Mouse (Mus musculus) intestine, postnatal 0 days (tissue): Measurements from ENCODE around the gene Pih1d1. TPM values are rescaled to one million over a fixed set of nuclear protein-coding genes. Genes with fewer than 3 reads are reported as not detected.
A peak's percentile ranks its signal among the peaks of the same experiment; 100 is the strongest.

Experiments
- ATAC-seq: fragments of 200-750 bp; cut with Nextera tagmentation; 2 replicates; pipeline ENCODE4 v1.8.0; 2017; ENCODE audit warnings: mild to moderate bottlenecking, moderate TSS enrichment, moderate library complexity
- H3K27ac ChIP-seq: fragments of 300-500 bp; sonication (generic); 2 replicates; pipeline ENCODE4 v1.5.1; 2014; ENCODE audit warnings: mild to moderate bottlenecking, low read depth, low read length, moderate library complexity
- H3K27me3 ChIP-seq: fragments of 300-500 bp; sonication (generic); replicated peaks from 2 replicates; pipeline ENCODE4 v1.6.1; 2014; ENCODE audit warnings: low read length, mixed read lengths; ENCODE audit not compliant: control insufficient read depth, insufficient read depth
- H3K36me3 ChIP-seq: fragments of 300-500 bp; sonication (generic); 2 replicates; pipeline ENCODE4 v1.6.1; 2014; ENCODE audit warnings: mild to moderate bottlenecking, moderate library complexity; ENCODE audit not compliant: control insufficient read depth, insufficient read depth
- H3K4me1 ChIP-seq: fragments of 300-500 bp; sonication (generic); replicated peaks from 2 replicates; pipeline ENCODE4 v1.6.1; 2014; ENCODE audit warnings: antibody characterized with exemption, low read length, mixed read lengths; ENCODE audit not compliant: control insufficient read depth, insufficient read depth
- H3K4me2 ChIP-seq: fragments of 300-500 bp; sonication (generic); replicated peaks from 2 replicates; pipeline ENCODE4 v1.6.1; 2014; ENCODE audit warnings: low read depth, mild to moderate bottlenecking, moderate library complexity
- H3K4me3 ChIP-seq: fragments of 300-500 bp; sonication (generic); 2 replicates; pipeline ENCODE4 v1.5.1; 2014; ENCODE audit warnings: low read depth, low read length
- H3K9ac ChIP-seq: fragments of 300-500 bp; sonication (generic); 2 replicates; pipeline ENCODE4 v1.6.1; 2014; ENCODE audit warnings: mild to moderate bottlenecking, low read depth, low read length
- H3K9me3 ChIP-seq: fragments of 300-500 bp; sonication (generic); 2 replicates; pipeline ENCODE4 v1.6.1; 2016; ENCODE audit warnings: mixed run types; ENCODE audit not compliant: control insufficient read depth
- CTCF ChIP-seq: sonication (generic); IDR thresholded peaks from 2 replicates; pipeline ENCODE4 v1.5.1; 2016; ENCODE audit warnings: low read depth, mild to moderate bottlenecking, control low read depth, antibody characterized with exemption, moderate library complexity
- WGBS: fragments of 180-500 bp; shearing (Covaris S2); extraction: QIAGEN DNeasy Blood & Tissue Kit; methylation state at CpG from one replicate; pipeline ENCODE4 v1.1.7; 2014; 5-methylcytosine and 5-hydroxymethylcytosine counted together
- polyA plus RNA-seq: library from polyadenylated mRNA; unstranded; fragments of >200 nt; fragmentation: Nextera tagmentation; extraction: Ambion mirVana; gene quantifications from 2 replicates; pipeline ENCODE4 v1.2.1, GENCODE M21; 2015

Pih1d1 gene
- polyA plus RNA-seq, 1 experiment from 2014 or later = 64.7 TPM

DNA sequence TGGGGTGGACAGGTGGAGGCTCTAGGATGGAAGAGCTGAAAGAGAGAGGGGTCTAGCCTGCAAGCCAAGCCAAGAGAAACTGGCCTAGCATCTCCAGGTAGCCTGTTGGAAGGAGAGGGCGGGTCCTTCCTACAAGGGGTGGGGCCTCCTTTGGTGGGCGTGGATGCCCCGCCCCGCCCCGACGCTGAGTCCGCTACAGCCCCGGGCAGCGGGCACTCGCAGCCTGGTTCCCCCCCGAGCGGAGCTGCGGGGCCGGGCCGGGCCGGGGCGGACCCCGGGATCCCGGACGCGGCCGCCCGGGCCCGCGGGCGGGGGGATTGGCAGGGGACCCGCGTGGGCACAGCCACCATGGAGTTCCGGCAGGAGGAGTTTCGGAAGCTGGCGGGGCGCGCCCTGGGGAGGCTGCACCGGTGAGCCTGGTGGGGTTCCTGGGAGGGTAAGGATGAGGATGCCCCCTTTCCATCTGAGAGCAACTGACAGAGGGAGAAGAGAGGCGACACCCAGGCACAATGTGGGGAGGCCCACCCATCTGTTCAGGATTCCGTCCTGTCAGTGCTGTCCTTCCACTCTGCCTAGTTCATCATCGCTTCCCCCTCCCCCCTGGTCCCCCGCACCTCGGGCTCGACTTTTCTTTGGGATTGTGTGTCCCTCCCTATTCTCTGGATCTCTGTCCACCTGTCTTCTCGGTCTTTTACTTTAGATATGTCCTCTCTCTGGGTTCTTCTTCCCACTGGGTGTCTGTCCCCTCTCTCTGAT lies 9.8 kb downstream of the Pih1d1 start, which contains the start of gene Slc17a7:
Slc17a7 (plus strand) TSS at position 215 of the 756 bp plus-strand sequence.
- TF ChIP-seq CTCF = no peak
- H3K27ac ChIP-seq = no peak within 1 kb of the TSS
- WGBS = 3% methylated on average over 41 of the region's 41 CpGs

DNA sequence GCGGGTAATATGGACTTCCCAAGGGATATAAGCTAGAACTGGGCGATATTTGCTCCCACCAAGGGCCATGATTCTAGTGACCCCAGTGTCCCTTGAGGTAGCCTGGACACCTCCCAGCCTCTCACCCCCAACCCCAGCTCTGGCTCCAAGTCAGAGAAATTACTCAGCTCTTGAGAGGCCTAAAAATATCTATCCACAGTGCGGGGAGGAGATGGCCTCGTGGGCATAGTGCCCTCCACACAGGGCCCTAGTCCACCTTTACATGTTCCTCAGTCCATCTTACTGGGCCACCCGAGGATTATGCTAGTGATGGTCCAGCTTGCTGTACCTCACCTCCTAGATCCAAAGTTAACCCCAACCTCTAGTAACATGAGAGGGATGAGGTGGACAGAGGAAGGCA lies 10.7 kb downstream of the Pih1d1 start:
- peaks cover 71% of the 10 kb centered on the region for H3K27me3 ChIP-seq
- H3K9ac ChIP-seq = no peak overlapping the region
- no peak for TF ChIP-seq CTCF
- no peak overlapping the region for H3K27ac ChIP-seq
- H3K4me3 ChIP-seq = no peak overlapping the region
- ATAC-seq = no peak
- peaks cover 5% of the 10 kb centered on the region; the same call in 1 of the 2 replicates for H3K4me1 ChIP-seq
- peaks cover 4% of the 10 kb centered on the region for H3K9me3 ChIP-seq
- H3K4me2 ChIP-seq = no peak overlapping the region
- H3K36me3 ChIP-seq = peaks cover 7% of the 10 kb centered on the region; the same call in 1 of the 2 replicates
- WGBS = 59% methylated on average over 5 of the region's 5 CpGs

More for the DNA sequence above, 9.8 kb downstream of the Pih1d1 start, which contains the start of gene Slc17a7:
- Histone ChIP-seq H3K4me2 (peak within 1 kb of the TSS; percentile 78), H3K9me3 (no peaks in the 10 kb centered on the region; the same call in 1 of the 2 replicates), H3K27me3 (peaks cover 63% of the 10 kb centered on the region), H3K4me3 (peak within 1 kb of the TSS; percentile 47), H3K4me1 (peaks cover 5% of the 10 kb centered on the region; the same call in 1 of the 2 replicates), H3K9ac (peak within 1 kb of the TSS; percentile 50; the same call in 1 of the 2 replicates), H3K36me3 (peaks cover 15% of the 10 kb centered on the region)
- 0 out of 2 replicates have a peak, but pooled peaks have one; percentile 19 for ATAC-seq

DNA sequence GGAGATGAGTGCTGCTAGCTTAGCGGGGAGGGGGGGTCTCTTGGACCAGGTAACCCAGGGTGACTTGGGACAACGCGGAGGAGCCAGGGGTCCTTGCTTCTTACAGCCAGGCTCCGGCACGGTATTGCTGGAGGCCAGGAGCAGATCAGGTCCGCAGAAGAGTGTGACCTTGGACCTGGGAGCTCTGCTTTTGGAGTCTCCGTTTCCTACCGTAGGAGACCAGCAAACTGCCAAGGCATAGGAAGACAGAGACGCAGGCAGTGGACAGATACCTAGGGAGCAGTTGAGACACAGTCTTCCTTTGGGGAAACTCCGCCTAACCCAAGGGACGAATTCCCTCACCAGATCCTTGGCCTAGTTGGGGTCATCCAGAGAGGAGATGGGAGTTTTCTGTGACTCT lies 11.6 kb downstream of the Pih1d1 start:
- H3K4me2 ChIP-seq = no peak overlapping the region
- H3K4me3 ChIP-seq = no peak overlapping the region
- no peak for ATAC-seq
- peaks cover 73% of the 10 kb centered on the region for H3K27me3 ChIP-seq
- H3K9me3 ChIP-seq = peaks cover 9% of the 10 kb centered on the region
- no peak overlapping the region for H3K9ac ChIP-seq
- no peaks in the 10 kb centered on the region for H3K36me3 ChIP-seq
- 52% methylated on average over 11 of the region's 11 CpGs for WGBS
- TF ChIP-seq CTCF = no peak
- no peak overlapping the region for H3K27ac ChIP-seq
- H3K4me1 ChIP-seq = peaks cover 5% of the 10 kb centered on the region; the same call in 1 of the 2 replicates

DNA sequence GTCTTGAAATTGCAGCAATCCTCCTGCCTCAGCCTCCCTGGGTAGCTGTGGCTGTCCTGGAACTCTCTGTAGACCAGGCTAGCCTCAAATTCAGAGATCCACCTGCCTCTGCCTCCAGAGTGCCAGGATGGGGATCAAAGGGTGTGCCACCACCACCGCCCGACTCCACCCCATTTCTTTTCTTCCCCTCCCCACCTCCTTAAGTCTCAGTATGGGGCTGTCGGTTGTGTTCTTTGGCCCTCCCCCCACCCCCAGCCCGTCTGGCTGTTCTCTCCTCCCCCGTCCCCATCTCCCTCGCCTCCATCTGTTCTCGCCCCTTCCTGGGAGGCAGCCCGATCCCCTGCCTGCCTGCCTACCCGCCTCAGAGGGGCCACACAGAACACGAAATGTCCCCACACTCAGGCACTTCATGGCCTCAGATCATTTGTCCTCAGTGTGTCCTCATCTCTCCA lies 12.9 kb downstream of the Pih1d1 start:
- ATAC-seq = no peak
- 27% methylated on average over 10 of the region's 10 CpGs for WGBS
- Histone ChIP-seq H3K4me2 (no peak overlapping the region), H3K9me3 (peaks cover 9% of the 10 kb centered on the region), H3K27ac (no peak overlapping the region), H3K9ac (no peak overlapping the region), H3K36me3 (no peaks in the 10 kb centered on the region), H3K4me3 (no peak overlapping the region), H3K27me3 (peaks cover 74% of the 10 kb centered on the region), H3K4me1 (peaks cover 2% of the 10 kb centered on the region; the same call in 1 of the 2 replicates)
- no peak for TF ChIP-seq CTCF

DNA sequence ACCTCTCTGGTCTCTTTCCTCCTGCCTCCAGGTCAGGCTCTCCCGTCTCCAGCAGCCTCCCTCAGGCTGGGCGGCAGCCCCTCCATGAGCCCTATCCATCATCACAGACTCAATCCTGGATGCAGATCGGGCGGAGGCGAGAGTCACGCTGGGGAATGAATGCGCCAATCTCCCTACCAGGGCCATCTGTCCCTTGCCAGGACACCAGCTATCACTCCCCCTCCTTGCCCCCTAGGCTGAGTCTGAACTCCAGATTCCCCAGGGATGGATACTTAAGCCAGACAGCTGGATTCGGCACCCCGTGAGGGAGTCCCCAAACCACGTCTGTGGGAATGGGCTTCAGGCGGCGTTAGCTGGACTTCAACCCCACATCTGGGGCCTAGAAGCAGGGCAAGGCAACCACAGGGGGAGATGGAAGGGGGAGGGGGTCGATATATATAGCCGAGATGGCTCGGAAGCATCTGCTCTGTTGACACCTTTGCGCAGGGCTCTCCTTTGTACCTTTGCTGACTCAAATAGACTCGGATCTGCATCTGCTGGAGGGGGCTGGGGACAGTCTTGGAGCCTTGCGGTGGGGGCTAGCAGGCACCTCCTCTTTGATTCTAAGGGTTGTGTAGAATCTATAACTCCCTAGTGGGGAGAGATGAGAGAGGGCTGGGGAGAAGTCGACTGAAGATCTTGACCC lies 13.8 kb downstream of the Pih1d1 start:
- Histone ChIP-seq H3K9me3 (peaks cover 9% of the 10 kb centered on the region), H3K27me3 (peaks cover 73% of the 10 kb centered on the region), H3K36me3 (no peaks in the 10 kb centered on the region), H3K9ac (no peak overlapping the region), H3K4me1 (no peaks in the 10 kb centered on the region), H3K4me3 (no peak overlapping the region), H3K4me2 (no peak overlapping the region), H3K27ac (no peak overlapping the region)
- ATAC-seq = no peak
- no peak for TF ChIP-seq CTCF
- WGBS = 5% methylated on average over 19 of the region's 19 CpGs

DNA sequence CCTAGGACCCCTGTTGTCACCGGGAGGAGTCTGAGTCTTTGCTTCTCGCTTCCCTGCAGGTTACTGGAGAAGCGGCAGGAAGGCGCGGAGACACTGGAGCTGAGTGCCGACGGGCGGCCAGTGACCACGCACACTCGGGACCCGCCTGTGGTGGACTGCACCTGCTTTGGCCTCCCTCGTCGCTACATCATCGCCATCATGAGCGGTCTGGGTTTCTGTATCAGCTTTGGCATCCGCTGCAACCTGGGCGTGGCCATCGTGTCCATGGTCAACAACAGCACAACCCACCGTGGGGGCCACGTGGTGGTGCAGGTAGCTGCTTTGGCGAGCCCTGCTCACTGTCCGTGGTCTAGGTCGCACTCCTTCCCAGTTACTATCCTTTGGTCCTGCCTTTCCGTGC lies 14.6 kb downstream of the Pih1d1 start:
- no peaks in the 10 kb centered on the region for H3K36me3 ChIP-seq
- peaks cover 69% of the 10 kb centered on the region for H3K27me3 ChIP-seq
- H3K27ac ChIP-seq = no peak overlapping the region
- WGBS = 6% methylated on average over 24 of the region's 24 CpGs
- ATAC-seq = no peak
- no peak overlapping the region for H3K9ac ChIP-seq
- no peak overlapping the region for H3K4me2 ChIP-seq
- TF ChIP-seq CTCF = no peak
- no peaks in the 10 kb centered on the region for H3K4me1 ChIP-seq
- H3K4me3 ChIP-seq = no peak overlapping the region
- peaks cover 9% of the 10 kb centered on the region for H3K9me3 ChIP-seq
